In the genomic region with DNA sequence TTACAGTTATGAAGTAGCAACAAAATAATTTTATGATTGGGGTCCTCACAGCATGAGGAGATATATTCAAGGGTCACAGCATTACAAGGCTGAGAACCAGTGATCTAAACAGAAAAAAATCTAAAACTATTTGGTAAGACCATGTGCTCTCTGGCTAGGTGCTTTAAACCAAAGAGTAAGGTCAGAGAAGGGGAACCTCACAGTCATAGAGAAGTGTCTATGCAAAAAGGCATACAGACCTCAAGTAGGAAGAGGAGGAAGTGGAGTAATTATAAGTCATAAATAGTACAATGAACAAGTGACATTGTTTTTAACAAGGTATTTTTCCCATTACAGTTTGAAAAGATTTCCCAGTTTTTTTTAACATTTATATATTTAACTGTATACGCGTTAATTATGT, we compare ENCODE assay signal across 25 mouse cellular contexts. TPM values are rescaled to one million over a fixed set of nuclear protein-coding genes. Genes with fewer than 3 reads are reported as not detected.
DNase-seq lines count a peak whose midpoint lies in the region; ATAC-seq lines count a peak whose summit lies in the region.
"Had no signal": no experiment of that assay in that cellular context is flagged by ENCODE, and none has a peak within 500 bp of the region (broad histone marks: within the 10 kb centered on the region; RNA-seq: fewer than 3 reads in every experiment).

No protein-coding gene starts in this region.

- H3K9ac ChIP-seq in forebrain, embryonic 15.5 days (replicated peaks) = no peak overlapping the region
- H3K9ac ChIP-seq: embryonic facial prominence, embryonic 13.5 days; embryonic facial prominence, embryonic 15.5 days; forebrain, embryonic 12.5 days; forebrain, postnatal 0 days had no signal

- WGBS in forebrain, embryonic 15.5 days = 93% methylated on average over 2 of the region's 2 CpGs

- H3K36me3 ChIP-seq in forebrain, embryonic 15.5 days = no peaks in the 10 kb centered on the region
- H3K36me3 ChIP-seq: embryonic facial prominence, embryonic 13.5 days; embryonic facial prominence, embryonic 15.5 days; forebrain, embryonic 12.5 days had no signal

- H3K4me3 ChIP-seq in forebrain, embryonic 15.5 days = no peak overlapping the region
- H3K4me3 ChIP-seq: embryonic facial prominence, embryonic 13.5 days; embryonic facial prominence, embryonic 15.5 days; erythroblast, embryonic 14.5 days; forebrain, embryonic 10.5 days; forebrain, embryonic 12.5 days had no signal

- 0 out of 2 replicates have a peak, but pooled peaks have one; percentile 37 for ATAC-seq in common myeloid progenitor, adult 5-6 weeks (replicated peaks; ENCODE audit: low read depth, poor library complexity, severe bottlenecking)
- 0 out of 4 replicates have a peak, but pooled peaks have one; percentile 42 to 57 for ATAC-seq in hematopoietic stem cell, adult 5-6 weeks (replicated peaks in 1 of 2; ENCODE audit: insufficient read depth in 1 of 2, low FRiP score in 2 of 2, low TSS enrichment in 1 of 2, low read depth in 1 of 2, poor library complexity in 2 of 2, severe bottlenecking in 2 of 2)
- 0 out of 2 replicates have a peak, but pooled peaks have one; percentile 40 for ATAC-seq in monocyte, adult 5-6 weeks (replicated peaks; ENCODE audit: insufficient number of reproducible peaks, low FRiP score, low TSS enrichment, poor library complexity, severe bottlenecking)
- ATAC-seq in forebrain, embryonic 15.5 days (replicated peaks) = no peak
- ATAC-seq: activated CD4-positive, CD25-positive, alpha-beta regulatory T cell, adult 4 months; forebrain, embryonic 14.5 days; forebrain, postnatal 0 days; Patski had no signal

- no peak overlapping the region for H3K4me2 ChIP-seq in forebrain, embryonic 15.5 days (replicated peaks)
- H3K4me2 ChIP-seq: embryonic facial prominence, embryonic 13.5 days; embryonic facial prominence, embryonic 15.5 days; forebrain, embryonic 12.5 days had no signal

- no peak overlapping the region for H3K27ac ChIP-seq in forebrain, embryonic 15.5 days (replicated peaks)
- H3K27ac ChIP-seq: embryonic facial prominence, embryonic 13.5 days; embryonic facial prominence, embryonic 15.5 days; forebrain, embryonic 10.5 days; forebrain, embryonic 12.5 days had no signal

- no peaks in the 10 kb centered on the region for H3K9me3 ChIP-seq in forebrain, embryonic 15.5 days
- H3K9me3 ChIP-seq: embryonic facial prominence, embryonic 13.5 days; embryonic facial prominence, embryonic 15.5 days; forebrain, embryonic 10.5 days; forebrain, embryonic 12.5 days; G1E had no signal

- no peaks in the 10 kb centered on the region for H3K4me1 ChIP-seq in forebrain, embryonic 15.5 days
- H3K4me1 ChIP-seq: embryonic facial prominence, embryonic 13.5 days; embryonic facial prominence, embryonic 15.5 days; forebrain, embryonic 10.5 days; forebrain, embryonic 12.5 days had no signal

- no peak for DNase-seq in gastrocnemius, adult 18-20 months (ENCODE audit: low spot score)
- no peak for DNase-seq in lung, adult 18-20 months
- DNase-seq in cerebellum, postnatal 36 days = no peak
- DNase-seq: adrenal gland, adult 8-10 months; adrenal gland, postnatal 14 days; cerebellum, adult 11 months; cerebellum, adult 18-20 months; cerebellum, adult 8-10 months; cerebellum, adult 9-11 months; cerebellum, postnatal 14 days; embryo, embryonic 11 days; forebrain, postnatal 0 days had no signal

- H3K27me3 ChIP-seq in forebrain, embryonic 15.5 days = no peaks in the 10 kb centered on the region
- H3K27me3 ChIP-seq: embryonic facial prominence, embryonic 13.5 days; embryonic facial prominence, embryonic 15.5 days; forebrain, embryonic 12.5 days; Patski had no signal

RNA-seq across cellular contexts. Expression of gene Arl6, which starts 17.6 kb away (rescaled TPM):
- 15.5 and 17.9 TPM in 2 replicates for total RNA-seq in common myeloid progenitor, adult 5-6 weeks (2017)
- 17.6 and 22.0 TPM in 2 replicates for total RNA-seq in hematopoietic stem cell, adult 5-6 weeks (2017)
- total RNA-seq in monocyte, adult 5-6 weeks (2017) = 0.38 to 1.2 TPM in 2 of 3 replicates, not detected in the other
- polyA plus RNA-seq in forebrain, embryonic 15.5 days (2015; fragmentation: Nextera tagmentation; extraction: Ambion mirVana) = 45.9 and 50.8 TPM in 2 replicates
- total RNA-seq in gastrocnemius, adult 18-20 months (2021) = 1 to 10 TPM; 2.2 to 2.7 TPM

RNA-seq across cellular contexts. Expression of gene Crybg3, which starts 20.8 kb away (rescaled TPM):
- total RNA-seq in common myeloid progenitor, adult 5-6 weeks (2017) = 11.1 and 15.4 TPM in 2 replicates
- total RNA-seq in hematopoietic stem cell, adult 5-6 weeks (2017) = 9.8 and 21.4 TPM in 2 replicates
- 43.5 to 49.4 TPM (median 45.0 TPM) in 3 replicates for total RNA-seq in monocyte, adult 5-6 weeks (2017)
- polyA plus RNA-seq in forebrain, embryonic 15.5 days (2015; fragmentation: Nextera tagmentation; extraction: Ambion mirVana) = 2.2 and 2.3 TPM in 2 replicates
- total RNA-seq in gastrocnemius, adult 18-20 months (2021) = 10 to 100 TPM; 28.8 to 36.0 TPM
- polyA plus RNA-seq: erythroblast, embryonic 14.5 days had no signal
